Mouse (Mus musculus) ovary, postnatal 10 days (tissue): ENCODE measurements around the gene Ube2dnl2.

Experiments
- DNase-seq: peaks from one replicate; pipeline ENCODE4 v3.0.0; 2022; ENCODE audit warnings: low spot score

Gene Ube2dnl2

GRCm38 (mm10) chrX:114907282-114907681 lies at the start of gene Ube2dnl2:
Gene Ube2dnl2, plus strand, starts transcription at chrX:114907582.
- no peak for DNase-seq

- no peak for DNase-seq
Observed at GRCm38 (mm10) chrX:114895489-114895888, 11.9 kb upstream of the Ube2dnl2 start.

- DNase-seq = no peak
Observed at GRCm38 (mm10) chrX:114897506-114897905, 9.9 kb upstream of the Ube2dnl2 start.

GRCm38 (mm10) chrX:114903391-114903790 lies 4.0 kb upstream of the Ube2dnl2 start:
- no peak for DNase-seq

GRCm38 (mm10) chrX:114904712-114905111 lies 2.7 kb upstream of the Ube2dnl2 start, which contains the start of gene Ube2dnl1:
Gene Ube2dnl1, plus strand, starts transcription at chrX:114905012.
- DNase-seq = no peak

GRCm38 (mm10) chrX:114955066-114955465 lies 47.7 kb downstream of the Ube2dnl2 start:
- DNase-seq = no peak
